Mouse (Mus musculus) forebrain, embryonic 11.5 days (tissue): ENCODE results near the gene Rubcn. TPM values are rescaled to one million over a fixed set of nuclear protein-coding genes. Genes with fewer than 3 reads are reported as not detected.
"Not testable (repeated sequence)": the region's sequence is repeated elsewhere in the genome, so short reads cannot be mapped to it uniquely, and the experiment has no call there.

Source experiments
- ATAC-seq: fragments of 200-750 bp; cut with Nextera tagmentation; replicated peaks from 2 replicates; pipeline ENCODE4 v1.8.0; 2017; ENCODE audit warnings: moderate TSS enrichment; ENCODE audit not compliant: low FRiP score
- DNase-seq: peaks from one replicate; pipeline ENCODE4 v3.0.0-alpha.2; 2017; ENCODE audit warnings: low spot score
- H3K27ac ChIP-seq: fragments of 300-500 bp; sonication (generic); 2 replicates; pipeline ENCODE4 v1.5.1; 2014; ENCODE audit warnings: low read depth, low read length
- H3K27me3 ChIP-seq: fragments of 300-500 bp; sonication (generic); 2 replicates; pipeline ENCODE4 v1.6.1; 2014; ENCODE audit warnings: mild to moderate bottlenecking, low read length, mixed read lengths; ENCODE audit not compliant: control insufficient read depth, insufficient read depth
- H3K36me3 ChIP-seq: fragments of 300-500 bp; sonication (generic); 2 replicates; pipeline ENCODE4 v1.6.1; 2014; ENCODE audit warnings: mild to moderate bottlenecking, low read length, moderate library complexity, mixed read lengths; ENCODE audit not compliant: control insufficient read depth, insufficient read depth
- H3K4me1 ChIP-seq: fragments of 300-500 bp; sonication (generic); replicated peaks from 2 replicates; pipeline ENCODE4 v1.6.1; 2014; ENCODE audit warnings: low read length, mixed read lengths; ENCODE audit not compliant: control insufficient read depth, insufficient read depth
- H3K4me2 ChIP-seq: fragments of 300-500 bp; sonication (generic); 2 replicates; pipeline ENCODE4 v1.6.1; 2014; ENCODE audit warnings: low read depth, mild to moderate bottlenecking, low read length, moderate library complexity, mixed read lengths; ENCODE audit not compliant: severe bottlenecking
- H3K4me3 ChIP-seq: fragments of 300-500 bp; sonication (generic); 2 replicates; pipeline ENCODE4 v1.5.1; 2014; ENCODE audit warnings: low read depth, low read length
- H3K9ac ChIP-seq: fragments of 300-500 bp; sonication (generic); 2 replicates; pipeline ENCODE4 v1.6.1; 2014; ENCODE audit warnings: low read length
- H3K9me3 ChIP-seq: fragments of 300-500 bp; sonication (generic); 2 replicates; pipeline ENCODE4 v1.6.1; 2016; ENCODE audit warnings: low read length, mixed read lengths; ENCODE audit not compliant: control insufficient read depth
- WGBS: fragments of 180-500 bp; shearing (Covaris S2); extraction: QIAGEN DNeasy Blood & Tissue Kit; methylation state at CpG from one replicate; pipeline ENCODE4 v1.1.7; 2014; 5-methylcytosine and 5-hydroxymethylcytosine counted together
- polyA plus RNA-seq: library from polyadenylated mRNA; unstranded; fragments of >200 nt; fragmentation: Nextera tagmentation; extraction: Ambion mirVana; gene quantifications from 2 replicates; pipeline ENCODE4 v1.2.1, GENCODE M21; 2014

Gene Rubcn
- 18.6 and 21.7 TPM in 2 replicates for polyA plus RNA-seq

DNA sequence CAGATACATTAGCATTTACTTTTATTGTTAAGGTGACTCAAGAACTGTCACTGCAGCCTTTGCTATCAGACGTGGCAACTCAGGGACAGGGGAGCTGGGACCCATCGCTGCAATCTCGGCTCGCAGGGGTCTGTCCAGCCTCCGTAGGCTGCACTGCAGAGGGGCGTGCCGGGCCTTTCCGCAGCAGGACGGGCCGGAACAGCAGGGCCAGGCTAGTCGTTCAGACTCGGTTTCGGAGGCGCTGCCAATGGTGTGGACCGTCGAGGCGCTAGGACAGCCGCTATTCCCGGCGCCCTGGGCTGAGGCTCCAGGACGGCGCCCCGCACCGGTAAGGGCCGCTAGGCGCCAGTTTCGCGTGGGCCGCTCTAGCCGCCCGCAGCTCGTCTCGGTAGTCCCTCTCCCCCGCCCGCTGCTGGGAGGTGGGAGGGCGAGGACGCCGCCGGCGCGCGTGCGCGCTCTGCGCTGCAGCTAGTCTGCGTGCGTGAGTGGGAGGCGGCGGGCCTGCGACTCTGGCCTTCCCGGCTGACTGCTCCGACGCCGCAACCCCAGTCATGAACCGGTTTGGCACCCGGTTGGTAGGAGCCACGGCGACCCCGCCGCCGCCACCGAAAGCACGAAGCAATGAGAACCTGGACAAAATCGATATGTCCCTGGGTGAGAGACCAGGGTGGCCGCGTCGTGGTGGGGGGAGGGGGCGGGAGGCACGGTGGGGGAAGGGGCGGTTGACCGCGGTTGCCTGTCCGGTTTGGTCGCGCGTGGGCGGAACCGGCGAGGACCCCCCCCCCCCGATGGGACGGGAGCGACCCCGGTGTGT, at the start of gene Rubcn, which contains the start of gene Fyttd1:
Gene Rubcn, minus strand, starts transcription at position 424 of the 814 bp plus-strand sequence.
Gene Fyttd1, plus strand, starts transcription at position 158 of the 814 bp plus-strand sequence.
- ATAC-seq (peak; percentile 96), DNase-seq (peak; percentile 98)
- no peaks in the 10 kb centered on the region for H3K27me3 ChIP-seq
- H3K4me1 ChIP-seq = no peaks in the 10 kb centered on the region; the same call in 1 of the 2 replicates
- H3K9me3 ChIP-seq = no peaks in the 10 kb centered on the region
- peak within 1 kb of the TSS; percentile 62 for H3K4me2 ChIP-seq
- H3K36me3 ChIP-seq = no peaks in the 10 kb centered on the region
- H3K27ac ChIP-seq = peak within 1 kb of the TSS; percentile 63; the same call in 1 of the 2 replicates
- peak within 1 kb of the TSS; percentile 92 for H3K4me3 ChIP-seq
- H3K9ac ChIP-seq = peak within 1 kb of the TSS; percentile 86
- under 1% methylated on average over 71 of the region's 83 CpGs for WGBS

DNA sequence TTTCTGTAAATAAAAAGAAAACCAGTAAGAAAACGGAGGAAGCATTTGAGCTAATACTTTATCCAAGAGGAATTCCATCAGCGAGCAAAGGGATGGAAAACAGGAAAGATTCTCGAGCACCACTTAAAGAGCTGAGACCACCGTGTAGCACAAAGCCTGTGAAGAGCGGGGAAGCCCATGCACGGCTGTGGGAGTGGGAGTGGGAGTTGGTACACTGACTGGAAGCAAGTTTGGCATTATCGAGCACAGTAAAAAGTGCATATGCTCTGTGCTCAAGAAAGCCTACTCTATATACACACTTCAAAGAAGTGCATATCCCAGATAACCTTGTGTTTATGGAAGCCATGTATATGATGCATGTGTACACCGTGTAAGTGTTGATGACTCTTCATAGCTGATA, 49.5 kb upstream of the Rubcn start:
- Histone ChIP-seq H3K4me2 (no peak overlapping the region), H3K4me1 (no peaks in the 10 kb centered on the region), H3K27me3 (no peaks in the 10 kb centered on the region), H3K9me3 (no peaks in the 10 kb centered on the region), H3K4me3 (no peak overlapping the region), H3K36me3 (no peaks in the 10 kb centered on the region), H3K27ac (no peak overlapping the region), H3K9ac (no peak overlapping the region)
- ATAC-seq (no peak), DNase-seq (no peak)
- 93% methylated on average over 8 of the region's 8 CpGs for WGBS

DNA sequence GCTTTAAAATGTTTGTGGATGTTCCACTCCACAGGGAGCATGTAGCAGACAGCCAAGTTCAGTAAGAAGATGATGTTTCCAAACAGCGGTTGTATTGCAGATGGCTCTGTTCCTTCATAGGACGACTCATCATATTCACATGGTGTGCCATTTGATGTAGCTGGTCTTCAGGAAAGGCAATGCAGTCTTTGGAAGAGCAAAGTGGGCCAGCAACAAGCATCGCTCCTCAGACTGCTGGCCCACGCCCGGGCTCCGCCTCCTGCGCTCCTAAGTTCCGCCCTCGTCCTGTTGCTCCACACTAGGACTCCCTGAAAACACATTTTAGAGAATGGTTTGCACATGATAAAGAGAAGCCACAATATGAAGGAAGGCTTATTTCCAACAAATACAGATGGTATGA, 49.1 kb upstream of the Rubcn start:
- H3K27me3 ChIP-seq, H3K9ac ChIP-seq, H3K4me2 ChIP-seq, H3K27ac ChIP-seq, ATAC-seq, H3K4me3 ChIP-seq, H3K9me3 ChIP-seq, DNase-seq, H3K4me1 ChIP-seq, H3K36me3 ChIP-seq: not testable (repeated sequence)
- WGBS = 93% methylated on average over 9 of the region's 9 CpGs

DNA sequence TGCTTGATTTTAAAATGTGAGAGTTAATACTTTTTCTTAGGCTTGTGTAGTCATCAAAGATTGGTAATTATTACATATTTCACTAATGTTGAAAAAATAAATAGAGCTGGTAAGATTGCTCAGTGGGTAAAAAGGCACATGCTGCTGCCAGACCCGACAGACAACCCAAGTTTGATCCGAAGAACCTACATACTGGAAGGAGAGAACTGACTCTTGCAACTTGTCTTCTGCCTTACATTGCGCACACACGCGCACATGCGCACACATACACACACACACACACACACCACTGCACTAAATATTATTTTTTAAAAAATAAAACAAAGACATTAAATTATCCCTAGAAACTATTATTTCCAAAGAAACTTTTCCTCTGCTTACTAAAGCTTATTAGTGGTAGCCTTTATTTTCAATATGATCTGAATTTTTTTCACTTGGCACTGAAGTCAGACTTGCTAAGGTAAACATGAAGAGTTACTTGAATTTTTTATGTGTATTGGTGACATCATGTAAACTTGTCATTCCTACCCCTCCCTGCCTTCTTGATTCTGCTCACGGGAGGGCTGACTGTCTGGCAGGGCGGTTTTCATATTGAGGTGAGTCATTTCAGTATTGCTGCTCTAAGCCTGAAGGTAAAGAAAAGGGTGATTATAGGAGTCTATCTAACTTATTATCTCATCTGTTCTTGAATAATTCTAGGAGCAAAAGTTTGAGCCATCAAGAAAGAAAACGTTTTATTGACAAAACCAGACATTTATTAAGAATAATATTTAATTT, 37.9 kb upstream of the Rubcn start:
- no peak overlapping the region for H3K27ac ChIP-seq
- no peaks in the 10 kb centered on the region for H3K4me1 ChIP-seq
- no peak for ATAC-seq
- no peak for DNase-seq
- 0 out of 2 replicates have a peak overlapping the region, but pooled peaks have one; percentile 35 for H3K9ac ChIP-seq
- no peaks in the 10 kb centered on the region for H3K9me3 ChIP-seq
- H3K27me3 ChIP-seq = no peaks in the 10 kb centered on the region
- no peaks in the 10 kb centered on the region for H3K36me3 ChIP-seq
- H3K4me3 ChIP-seq = peak overlapping the region; percentile 98; the same call in 1 of the 2 replicates
- peak overlapping the region; percentile 39; the same call in 1 of the 2 replicates for H3K4me2 ChIP-seq
- 82% methylated on average over 9 of the region's 9 CpGs for WGBS

DNA sequence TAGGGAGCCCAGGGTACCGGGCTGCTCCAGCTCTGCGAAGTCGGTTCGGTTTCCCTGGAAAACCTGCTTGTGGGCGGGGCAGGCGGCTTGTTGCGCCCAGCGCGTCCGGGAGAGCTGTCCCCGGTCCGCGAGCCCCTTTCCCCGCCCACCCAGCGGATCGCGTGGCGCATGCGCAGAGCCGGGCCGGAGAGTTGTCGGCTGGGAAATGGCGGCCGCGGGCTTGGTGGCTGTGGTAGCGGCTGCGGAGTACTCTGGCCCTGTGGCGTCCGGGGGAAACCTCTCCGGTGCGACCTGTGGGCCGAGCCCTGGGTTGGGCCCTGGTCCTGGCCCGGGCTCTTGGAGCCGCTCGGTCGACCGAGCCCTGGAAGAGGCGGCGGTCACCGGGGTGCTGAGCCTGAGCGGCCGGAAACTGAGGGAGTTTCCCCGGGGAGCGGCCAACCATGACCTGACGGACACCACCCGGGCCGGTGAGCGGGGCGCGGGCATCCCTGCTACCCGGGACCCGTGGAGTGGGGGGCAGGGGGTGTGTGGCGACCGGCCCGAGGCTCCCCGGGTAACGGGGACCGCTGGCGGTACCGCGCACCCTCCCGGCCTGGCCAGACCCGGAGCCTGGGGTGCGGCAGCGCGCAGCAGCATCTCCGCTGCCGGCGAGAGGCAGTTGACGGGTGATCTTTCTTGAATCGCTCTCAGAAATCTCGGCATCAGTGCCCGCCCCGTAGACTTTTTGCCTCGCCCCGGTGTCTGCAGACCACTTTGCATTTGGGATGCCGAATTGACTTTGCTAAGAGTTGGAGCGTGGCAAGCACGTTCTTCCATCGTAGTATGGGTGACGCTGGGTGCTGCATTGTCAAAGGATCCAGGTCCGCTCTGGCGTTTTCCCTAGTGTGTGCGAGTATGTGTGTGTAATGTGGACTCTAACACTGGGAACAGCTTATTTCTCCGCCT, 36.6 kb upstream of the Rubcn start, which contains the start of gene Lrch3:
Gene Lrch3, plus strand, starts transcription at position 164 of the 945 bp plus-strand sequence.
- under 1% methylated on average over 81 of the region's 85 CpGs for WGBS
- H3K4me2 ChIP-seq = peak within 1 kb of the TSS; percentile 78
- no peaks in the 10 kb centered on the region for H3K36me3 ChIP-seq
- peak; percentile 98 for DNase-seq
- H3K9ac ChIP-seq = peak within 1 kb of the TSS; percentile 98
- H3K9me3 ChIP-seq = no peaks in the 10 kb centered on the region
- peak within 1 kb of the TSS; percentile 64 for H3K27ac ChIP-seq
- ATAC-seq = peak; percentile 92
- H3K4me1 ChIP-seq = no peaks in the 10 kb centered on the region
- H3K27me3 ChIP-seq = no peaks in the 10 kb centered on the region
- peak within 1 kb of the TSS; percentile 98 for H3K4me3 ChIP-seq

DNA sequence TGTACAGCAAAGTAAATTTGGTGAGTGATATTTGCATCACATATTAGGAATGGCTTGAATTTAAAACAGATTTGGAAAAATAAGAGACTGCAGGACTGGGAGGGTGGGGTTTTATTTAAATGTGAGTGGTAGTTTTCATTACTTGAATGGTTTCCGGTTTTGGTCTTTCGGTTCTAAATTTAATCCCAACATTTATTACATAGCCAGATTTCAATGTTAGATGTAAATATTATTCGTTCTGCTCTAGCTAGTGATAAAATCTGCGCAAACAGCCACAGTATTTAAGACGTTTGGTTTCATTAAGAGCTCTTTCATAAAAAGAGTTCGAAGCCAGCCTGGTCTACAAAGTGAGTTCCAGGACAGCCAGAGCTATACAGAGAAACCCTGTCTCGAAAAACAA, 35.6 kb upstream of the Rubcn start:
- Histone ChIP-seq H3K27me3 (no peaks in the 10 kb centered on the region), H3K27ac (no peak overlapping the region), H3K4me2 (no peak overlapping the region), H3K9ac (no peak overlapping the region), H3K4me3 (no peak overlapping the region), H3K9me3 (no peaks in the 10 kb centered on the region), H3K4me1 (no peaks in the 10 kb centered on the region), H3K36me3 (no peaks in the 10 kb centered on the region)
- ATAC-seq (no peak), DNase-seq (no peak)
- 72% methylated on average over 7 of the region's 7 CpGs for WGBS

DNA sequence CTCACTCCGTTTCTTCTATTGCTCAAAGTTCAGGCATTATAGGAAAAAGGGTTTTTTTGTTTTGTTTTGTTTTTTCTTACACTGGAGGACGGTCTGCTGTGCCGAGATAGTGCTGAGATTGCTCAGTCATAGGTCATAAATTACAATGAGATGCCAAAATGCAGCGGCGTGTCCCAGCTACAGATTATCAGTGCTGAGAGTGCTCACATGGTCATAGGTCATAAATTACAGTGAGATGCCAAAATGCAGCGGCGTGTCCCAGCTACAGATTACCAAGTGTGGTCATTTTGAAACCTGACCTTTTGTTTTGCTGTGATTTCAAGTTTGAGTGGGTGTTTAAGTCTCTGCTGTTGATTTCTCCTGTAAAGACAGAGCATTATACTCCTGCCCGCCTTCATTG, 29.2 kb upstream of the Rubcn start:
- no peak overlapping the region for H3K4me2 ChIP-seq
- H3K27me3 ChIP-seq = no peaks in the 10 kb centered on the region
- H3K27ac ChIP-seq = no peak overlapping the region
- DNase-seq (no peak), ATAC-seq (no peak)
- no peak overlapping the region for H3K9ac ChIP-seq
- H3K36me3 ChIP-seq = no peaks in the 10 kb centered on the region
- H3K4me1 ChIP-seq = no peaks in the 10 kb centered on the region
- no peaks in the 10 kb centered on the region for H3K9me3 ChIP-seq
- 89% methylated on average over 8 of the region's 8 CpGs for WGBS
- H3K4me3 ChIP-seq = no peak overlapping the region

DNA sequence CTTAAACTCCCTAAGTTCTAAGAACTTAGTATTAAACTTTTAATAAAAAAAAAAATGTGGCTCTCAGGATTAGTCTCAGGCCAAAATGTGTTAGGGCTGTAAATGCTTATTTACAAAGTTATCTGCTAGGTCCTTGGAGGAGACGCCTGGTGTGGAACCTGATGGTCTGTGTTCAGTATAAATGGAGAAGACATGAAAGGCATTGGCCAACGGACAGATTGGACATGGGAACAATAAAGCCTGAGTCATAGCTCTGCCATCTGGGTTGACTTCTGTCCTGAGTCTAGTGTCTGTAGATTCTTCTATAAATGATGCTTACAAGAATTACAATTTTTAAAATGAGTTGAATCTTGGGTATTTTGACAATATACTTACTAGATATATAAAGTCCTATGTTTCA, 28.6 kb upstream of the Rubcn start:
- no peak overlapping the region for H3K27ac ChIP-seq
- H3K36me3 ChIP-seq = no peaks in the 10 kb centered on the region
- H3K9me3 ChIP-seq = no peaks in the 10 kb centered on the region
- no peaks in the 10 kb centered on the region for H3K4me1 ChIP-seq
- no peaks in the 10 kb centered on the region for H3K27me3 ChIP-seq
- no peak overlapping the region for H3K4me3 ChIP-seq
- no peak overlapping the region for H3K4me2 ChIP-seq
- no peak for ATAC-seq
- WGBS = 89% methylated on average over 2 of the region's 2 CpGs
- H3K9ac ChIP-seq = no peak overlapping the region
- no peak for DNase-seq
